Mouse (Mus musculus): ENCODE results near the gene Enah.

Enah gene

DNA sequence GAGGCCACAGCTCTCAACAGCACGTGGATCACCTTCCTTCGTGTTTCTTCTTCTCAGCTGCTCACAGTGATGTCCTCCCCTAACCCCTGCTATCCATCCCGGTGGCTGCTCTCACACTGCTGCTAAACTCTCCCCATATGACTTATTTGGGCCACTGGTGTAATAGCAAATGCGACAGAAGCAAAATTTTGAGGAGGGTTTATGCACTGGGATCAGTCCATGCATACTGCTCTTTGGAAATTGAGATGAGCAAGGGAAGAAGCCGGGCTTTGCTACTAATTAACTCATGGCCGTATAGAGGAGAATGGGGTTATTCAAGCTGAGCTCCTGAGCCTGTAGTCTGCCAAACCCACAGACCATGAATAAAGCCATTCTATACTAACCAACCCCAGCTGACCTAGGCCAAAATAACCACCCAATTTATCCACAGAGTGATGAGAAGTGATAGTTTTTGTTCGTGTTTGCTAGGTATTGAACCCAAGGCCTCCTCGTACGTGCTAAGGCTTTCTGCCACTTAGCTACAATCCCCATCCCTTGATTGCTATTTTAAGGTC lies 7.7 kb upstream of the Enah start:
- no peak for DNase-seq (ENCODE audit: low spot score in 2 of 2)

DNA sequence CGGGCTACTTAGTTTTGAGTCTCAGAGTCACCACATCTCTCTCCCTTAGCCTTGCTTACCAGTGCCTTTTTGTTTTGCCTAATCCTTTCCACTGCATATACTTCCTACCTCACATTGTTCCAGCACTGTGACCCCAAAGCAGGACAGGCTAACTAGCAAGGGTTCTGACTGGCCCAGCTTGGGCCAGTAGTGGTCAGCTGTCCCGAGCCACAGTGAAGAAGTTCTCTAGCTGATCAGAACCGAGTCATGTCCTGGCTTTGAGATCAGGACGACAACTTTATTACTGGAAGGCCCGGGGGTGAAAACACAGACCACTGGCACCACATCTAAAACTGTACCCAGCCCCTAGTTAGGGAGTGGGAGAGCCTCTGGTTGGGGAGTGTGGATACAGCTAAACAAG lies 7.0 kb upstream of the Enah start:
- no peak for DNase-seq (ENCODE audit: low spot score in 2 of 2)

DNA sequence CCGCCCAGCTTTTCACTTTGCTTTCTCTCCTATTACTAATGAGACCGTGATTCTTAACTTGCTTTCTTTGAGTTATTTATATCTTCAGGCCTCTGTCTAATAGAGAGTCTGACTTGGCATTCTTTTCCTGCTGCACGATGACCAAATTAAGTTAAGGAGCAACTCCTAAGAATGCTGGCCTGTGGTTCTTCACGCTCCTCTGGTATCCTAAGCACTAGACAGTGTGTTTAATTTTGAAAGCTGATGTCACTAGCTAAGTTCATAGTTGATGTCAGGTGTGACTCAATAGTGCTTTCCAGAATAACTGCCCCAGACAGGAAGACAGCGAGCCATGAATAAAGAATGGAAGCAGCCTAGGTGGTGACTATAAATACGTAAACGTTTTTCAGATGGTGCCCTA lies 6.3 kb upstream of the Enah start:
- DNase-seq (ENCODE audit: low spot score in 2 of 2), result no peak

DNA sequence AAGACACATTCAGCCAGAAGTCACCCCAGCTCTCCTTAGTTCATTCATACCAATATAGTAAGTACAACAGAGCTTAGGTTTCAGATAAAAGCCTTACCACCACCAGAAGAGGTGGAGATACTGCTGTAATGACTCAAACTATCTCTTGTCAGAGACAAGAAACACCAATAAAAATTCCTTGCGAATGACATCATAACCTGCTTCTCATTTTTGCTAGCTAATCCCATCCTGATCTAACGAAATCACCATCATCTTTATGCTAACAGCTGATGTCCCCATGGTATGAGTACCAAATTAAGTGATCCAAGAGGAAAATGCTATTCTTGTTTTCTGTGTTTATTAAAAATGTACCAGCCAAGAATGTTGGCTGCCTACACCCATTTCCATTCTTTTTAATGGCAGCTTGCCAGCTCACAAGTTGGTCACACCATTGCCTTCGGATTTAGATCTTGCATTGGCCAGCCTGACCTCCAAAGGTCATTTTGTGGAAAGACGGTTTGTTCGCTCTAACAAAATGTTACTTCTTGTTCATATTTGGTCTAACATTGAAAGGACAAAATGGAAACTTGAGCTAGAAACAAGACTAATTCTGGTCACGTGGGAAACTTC lies 2.0 kb upstream of the Enah start:
- DNase-seq (ENCODE audit: low spot score in 2 of 2), result no peak

DNA sequence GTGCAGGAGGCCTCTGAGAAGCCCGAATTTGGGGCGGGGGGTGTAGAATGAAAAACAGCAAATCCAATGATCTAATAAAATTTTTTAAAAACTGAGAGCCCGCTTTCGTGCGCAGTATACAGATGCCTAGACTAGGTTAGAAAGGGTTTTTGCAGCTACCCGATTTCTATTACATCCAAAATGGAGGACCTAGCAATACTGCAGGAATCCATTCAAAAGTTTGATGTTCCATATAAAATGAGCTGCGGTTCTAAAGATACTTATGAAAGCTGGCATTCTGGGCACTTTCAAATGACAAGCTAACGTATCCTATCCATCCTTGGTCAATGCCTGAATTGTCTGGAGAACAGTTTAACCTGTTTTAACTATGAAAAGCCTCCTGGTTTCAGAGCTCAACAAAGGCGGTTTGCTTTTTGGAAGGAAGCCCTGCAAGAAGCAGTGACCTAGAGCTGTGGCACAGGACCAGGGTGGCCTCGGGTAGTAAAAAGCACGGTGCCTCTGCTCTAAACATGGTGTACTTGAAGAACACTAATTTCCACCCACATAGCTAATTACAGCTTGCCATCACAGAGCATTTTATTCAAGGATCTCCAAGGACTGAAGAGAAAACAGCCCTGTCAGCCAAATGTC lies 1.2 kb upstream of the Enah start:
- no peak for DNase-seq (ENCODE audit: low spot score in 2 of 2)

DNA sequence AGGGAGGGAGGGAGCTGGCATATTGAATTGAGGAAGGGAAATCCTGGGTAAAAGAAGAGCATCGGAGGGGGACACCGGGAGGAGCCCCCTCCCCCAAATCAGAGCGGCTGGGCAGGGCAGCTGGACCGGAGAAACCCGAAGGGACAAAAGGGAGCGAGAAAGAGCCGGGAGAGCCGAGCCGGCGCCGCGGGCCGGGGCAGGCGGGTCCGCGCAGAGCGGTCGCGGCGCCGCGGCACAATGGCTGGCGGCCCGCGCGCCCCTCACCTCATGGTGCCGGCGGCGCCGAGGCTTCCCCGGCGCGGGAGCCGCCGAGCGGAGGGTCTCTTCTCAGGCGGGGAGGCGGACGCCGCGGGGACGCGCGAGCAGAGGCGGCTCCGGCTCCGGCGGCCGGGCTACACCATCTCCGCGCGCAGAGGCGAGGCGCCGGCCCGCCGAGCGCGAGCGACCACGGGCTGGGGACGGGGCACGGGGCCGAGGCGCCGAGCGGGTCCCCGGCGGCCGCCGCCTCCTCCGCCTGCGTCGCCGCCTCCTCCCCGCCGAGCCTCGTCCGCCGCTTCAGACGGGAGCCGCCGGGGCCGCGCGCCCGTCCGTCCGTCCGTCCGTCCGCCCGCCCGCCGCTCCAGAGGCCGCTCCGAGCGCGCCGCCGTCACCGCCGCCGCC lies 394 bp downstream of the Enah start:
- DNase-seq (ENCODE audit: low spot score in 2 of 2), result no peak

DNA sequence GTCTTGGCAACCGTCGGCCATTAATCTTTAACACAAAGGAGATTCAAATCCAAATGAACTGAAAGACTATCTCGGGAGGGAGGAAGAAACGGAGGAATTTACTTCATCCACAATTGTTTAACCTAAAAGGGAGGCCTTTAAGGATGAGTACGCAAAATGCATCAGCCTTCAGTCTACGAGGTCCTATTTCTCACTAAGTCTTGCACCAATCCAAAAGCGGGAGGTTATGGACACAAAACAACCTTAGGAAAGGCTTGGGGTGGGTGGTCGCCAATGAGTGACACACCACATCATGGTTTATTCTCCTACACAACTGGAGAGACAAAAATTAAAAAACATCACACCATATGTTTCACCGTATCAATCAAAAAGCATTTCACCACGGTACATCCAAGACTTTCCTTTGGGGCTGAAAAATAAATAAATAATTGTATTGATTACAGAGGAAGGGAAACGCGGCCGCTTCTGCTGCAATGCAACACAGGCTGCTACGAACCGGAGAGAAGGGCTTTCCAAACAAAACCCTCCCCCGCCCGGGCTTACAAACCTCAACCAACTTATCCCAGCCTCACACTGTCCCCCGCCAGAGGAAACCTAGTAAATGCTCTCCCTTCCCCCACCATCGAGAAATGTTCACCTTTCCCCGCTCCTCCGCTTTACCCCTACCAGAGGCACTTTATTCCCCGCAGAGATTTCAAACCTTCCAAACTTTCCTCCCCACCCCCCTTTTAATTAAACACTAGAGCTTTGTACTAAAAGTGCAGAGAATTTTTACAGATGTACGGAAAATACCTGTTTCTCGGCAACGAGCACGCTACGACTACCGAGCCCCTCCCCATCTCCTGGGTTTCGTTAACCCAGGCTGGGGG lies 1.2 kb downstream of the Enah start:
- no peak for DNase-seq (ENCODE audit: low spot score in 2 of 2)

DNA sequence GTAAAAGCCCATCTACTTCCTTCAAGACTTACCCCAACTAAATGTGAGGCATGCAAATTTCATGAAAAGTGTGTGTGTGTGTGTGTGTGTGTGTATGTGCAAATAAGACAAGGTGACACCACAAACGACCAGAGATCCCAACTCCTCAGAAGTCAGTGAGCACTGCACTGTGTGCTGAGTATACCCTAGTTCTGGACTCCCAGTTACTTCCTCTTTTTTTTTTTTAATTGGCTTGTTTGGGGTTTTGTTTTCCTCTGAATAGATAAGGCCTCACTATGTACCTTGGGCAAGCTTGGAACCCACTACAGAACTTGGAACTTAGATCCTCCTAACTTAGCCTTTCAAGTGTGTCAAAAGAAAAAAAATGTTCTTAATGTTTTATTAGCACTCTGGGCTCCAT lies 14.0 kb downstream of the Enah start:
- no peak for DNase-seq (ENCODE audit: low spot score in 2 of 2)

DNA sequence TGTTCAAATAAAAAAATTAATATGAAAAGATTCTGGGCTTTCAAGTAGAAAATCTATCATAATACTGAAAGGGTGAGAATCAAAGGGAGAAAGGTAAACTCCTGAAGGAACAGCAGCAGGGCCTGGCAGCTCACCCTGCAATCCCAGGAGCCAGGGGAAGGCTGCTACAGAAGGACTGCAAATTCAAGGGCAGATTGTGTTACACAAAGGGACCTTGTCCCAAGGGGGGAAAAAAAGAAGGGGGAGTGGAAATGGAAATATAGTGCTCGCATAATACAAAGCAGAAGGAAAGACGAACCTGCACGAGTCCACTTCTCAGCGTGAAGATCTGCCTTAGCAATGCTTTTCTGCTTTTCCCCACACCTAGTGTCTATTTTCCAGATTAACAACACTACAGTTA lies 21.1 kb downstream of the Enah start:
- DNase-seq (ENCODE audit: low spot score in 2 of 2), result no peak

DNA sequence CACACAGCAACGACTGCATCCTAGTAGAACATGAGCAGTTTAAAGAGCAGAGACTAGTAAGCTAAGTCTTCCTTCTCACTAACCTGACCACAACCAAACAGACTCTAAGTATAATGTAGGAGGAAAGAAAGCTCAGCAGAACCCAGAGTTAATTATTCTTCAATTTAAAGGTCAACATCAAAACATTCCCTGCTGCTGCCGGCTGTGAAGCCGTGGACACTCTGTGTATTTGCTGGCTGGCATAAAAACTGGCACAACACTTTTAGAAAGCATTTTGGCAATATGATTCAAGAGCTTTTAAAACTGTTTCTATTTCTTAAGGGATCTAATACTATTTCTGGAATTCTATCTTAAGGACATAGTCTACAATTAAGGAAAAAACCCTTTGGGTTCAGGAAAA lies 22.0 kb downstream of the Enah start:
- DNase-seq (ENCODE audit: low spot score in 2 of 2), result no peak

DNA sequence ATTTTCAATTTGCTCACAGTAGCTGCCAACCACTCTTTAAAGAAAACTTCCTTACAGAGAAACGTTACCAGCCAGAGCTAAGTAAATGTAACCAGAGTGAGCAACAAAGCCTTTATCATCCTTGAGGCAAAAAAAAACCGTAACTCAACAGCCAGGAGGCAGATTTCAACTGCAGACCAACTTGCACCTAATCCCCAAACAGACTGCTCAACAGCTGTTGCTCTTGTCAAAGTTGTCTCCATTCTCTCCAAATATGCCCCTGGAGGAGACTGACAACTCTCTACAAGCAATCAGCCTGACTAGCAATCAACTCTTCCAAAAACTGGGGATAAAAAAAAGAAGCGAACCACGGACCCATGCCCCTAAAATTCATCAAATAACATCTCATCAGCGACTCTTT lies 26.2 kb downstream of the Enah start:
- no peak for DNase-seq (ENCODE audit: low spot score in 2 of 2)

DNA sequence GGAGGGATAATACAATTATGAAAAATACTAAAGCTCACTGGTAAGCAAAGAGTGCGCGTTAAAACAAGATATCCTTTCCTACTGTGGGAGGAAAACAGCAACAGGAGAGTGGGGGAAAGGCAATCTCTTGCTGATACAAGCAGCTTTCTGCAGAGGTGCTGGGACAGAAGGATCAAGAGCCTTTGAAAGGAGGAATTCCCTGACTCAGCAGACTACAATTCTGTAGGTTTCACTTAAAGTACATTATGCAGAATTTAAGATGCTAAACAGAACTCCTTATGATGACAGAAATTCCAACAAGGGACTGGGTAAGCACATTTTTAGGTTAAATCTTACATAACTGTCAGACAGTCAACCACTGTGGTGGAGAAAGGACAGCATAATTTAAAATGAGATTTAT lies 31.4 kb downstream of the Enah start:
- DNase-seq (ENCODE audit: low spot score in 2 of 2), result no peak

DNA sequence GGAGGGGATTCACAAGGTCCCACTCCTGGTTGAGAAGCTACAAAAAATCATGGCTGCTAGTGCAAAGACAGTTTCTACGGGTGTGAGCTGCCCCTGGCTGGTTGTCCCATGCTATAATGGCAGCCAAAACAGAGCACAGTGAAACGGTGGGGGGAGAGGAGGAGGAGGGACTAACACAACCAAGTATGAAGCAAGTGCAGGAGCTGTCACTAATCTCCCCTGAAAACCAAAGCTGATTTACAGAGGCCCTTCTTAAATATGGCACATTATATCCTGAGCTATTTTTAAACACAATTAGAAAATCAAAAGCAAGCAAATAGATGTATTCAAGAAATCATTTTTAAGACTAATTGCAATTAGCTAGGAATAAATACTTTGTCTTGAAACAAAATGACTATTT lies 32.6 kb downstream of the Enah start:
- no peak for DNase-seq (ENCODE audit: low spot score in 2 of 2)

DNA sequence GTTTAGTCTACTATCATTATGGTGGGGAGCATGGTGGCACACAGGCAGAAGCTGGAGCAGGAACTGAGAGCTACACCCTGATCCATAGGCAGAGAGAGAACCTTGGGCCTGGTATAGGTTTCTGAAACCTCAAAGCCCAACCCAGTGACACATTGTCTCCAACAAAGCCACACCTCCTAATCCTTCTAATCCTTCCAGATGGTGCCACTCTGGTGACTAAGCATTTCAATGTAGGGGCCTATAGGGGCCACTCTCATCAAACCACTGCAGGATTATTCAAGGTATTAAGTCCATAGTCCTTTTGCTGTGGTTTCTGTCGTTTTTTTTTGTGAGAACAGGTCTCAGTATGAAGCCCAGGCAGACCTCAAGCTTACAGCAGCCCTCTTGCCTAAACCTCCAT lies 33.9 kb downstream of the Enah start:
- no peak for DNase-seq (ENCODE audit: low spot score in 2 of 2)

DNA sequence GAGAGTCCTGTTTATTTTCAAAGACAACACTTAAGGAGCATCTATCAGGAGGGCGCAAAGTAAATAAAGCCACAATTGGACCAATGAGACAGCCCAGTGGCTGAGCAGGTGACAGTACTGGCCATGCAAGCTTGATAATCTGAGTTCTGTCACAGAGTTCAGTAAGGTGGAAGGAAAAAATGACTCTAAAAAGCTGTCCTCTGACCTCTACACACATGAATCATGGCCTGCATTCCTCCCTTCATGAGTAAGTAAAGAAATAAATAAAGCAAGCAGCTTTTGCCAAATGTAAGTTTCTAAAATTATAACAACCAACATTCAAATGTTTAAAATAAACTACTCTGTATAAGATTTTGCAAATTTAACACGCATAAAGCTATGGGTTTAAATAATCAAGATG lies 35.0 kb downstream of the Enah start:
- DNase-seq (ENCODE audit: low spot score in 2 of 2), result no peak

DNA sequence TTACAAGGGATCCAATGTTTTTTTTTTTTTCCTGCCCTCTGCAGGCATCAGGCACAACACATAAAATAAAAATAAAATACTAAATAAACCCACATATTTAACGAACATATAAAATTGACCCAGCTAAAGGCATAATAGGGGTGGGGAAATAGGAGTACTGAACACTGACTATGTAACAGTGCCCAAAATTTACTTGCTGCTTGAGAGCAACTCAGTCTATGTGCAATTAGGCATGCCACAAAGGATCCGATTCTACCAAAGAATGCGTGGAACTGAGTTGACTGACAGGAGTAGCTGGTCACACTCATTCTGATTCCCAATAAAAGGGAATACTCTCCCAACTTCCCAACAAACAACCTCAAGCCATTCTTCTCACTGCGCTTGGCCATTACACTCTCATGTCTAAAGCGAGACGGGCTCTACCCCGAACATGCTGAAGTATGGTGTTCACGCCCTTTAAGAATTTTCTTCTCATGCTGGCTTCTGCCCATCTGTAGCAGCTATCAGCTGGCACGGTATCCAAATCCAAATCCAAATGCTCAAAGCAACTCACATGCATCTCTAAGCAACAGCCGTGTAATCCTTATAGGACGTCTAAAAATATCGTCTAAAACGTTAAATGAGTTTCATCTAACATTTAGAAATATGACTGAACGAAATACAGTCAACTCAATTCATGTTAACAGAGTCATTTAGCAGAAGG lies 39.6 kb downstream of the Enah start:
- no peak for DNase-seq (ENCODE audit: low spot score in 2 of 2)

DNA sequence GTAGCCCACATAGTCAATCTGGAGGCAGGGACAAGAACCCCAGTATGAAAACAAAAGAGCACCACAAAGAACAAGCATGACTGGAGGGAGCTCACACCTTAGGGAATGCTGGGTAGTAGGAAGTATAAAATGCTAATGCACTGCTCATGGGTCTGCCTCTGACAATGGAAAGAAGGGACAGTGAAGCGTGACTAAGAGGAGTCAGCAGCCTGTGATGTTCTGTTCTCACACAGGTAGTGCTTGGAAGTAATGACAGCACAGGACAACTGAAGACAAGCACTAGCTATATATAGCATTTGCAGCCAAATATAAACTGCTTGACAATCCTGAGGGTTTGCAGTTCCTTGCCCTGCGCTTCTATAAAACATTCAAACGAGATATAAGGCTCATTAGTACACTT lies 44.3 kb downstream of the Enah start:
- DNase-seq (ENCODE audit: low spot score in 2 of 2), result no peak

DNA sequence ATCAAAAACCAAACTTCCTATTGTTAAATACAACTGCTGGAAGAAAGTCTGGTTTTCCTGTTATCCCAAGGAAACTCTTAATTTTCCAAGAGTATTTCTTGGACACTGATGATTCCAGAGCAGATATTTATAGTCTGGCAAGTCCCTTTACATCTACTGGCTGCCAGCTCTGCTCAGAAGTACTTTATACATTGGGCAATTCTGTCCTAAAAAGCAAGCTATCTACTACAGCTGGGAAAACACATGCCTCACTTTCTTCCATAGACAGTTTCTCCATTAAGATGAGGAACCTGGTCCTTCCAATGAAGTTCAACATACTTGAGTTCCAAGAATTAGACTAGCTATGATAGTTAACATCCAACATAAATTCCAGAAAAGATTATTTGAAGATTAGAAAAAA lies 44.9 kb downstream of the Enah start:
- no peak for DNase-seq (ENCODE audit: low spot score in 2 of 2)

DNA sequence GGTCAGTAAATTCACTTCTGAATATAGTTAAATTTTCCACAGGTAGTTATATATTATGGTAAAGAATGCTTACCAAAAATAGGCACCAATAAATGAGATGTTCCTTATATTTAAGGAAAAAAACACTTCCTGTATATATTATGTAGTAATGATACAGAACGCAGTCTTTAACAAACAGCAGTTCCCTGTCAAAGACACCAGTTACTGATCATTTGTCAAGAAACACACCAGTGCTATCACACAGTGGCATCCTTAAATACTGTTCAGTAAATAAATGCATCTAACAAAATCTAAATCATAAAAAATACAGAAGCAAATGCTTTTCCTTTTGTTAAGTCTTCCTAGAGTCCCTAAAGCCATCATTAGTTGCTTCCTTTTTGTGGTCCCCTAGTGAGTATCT lies 54.5 kb downstream of the Enah start:
- DNase-seq (ENCODE audit: low spot score in 2 of 2), result no peak

DNA sequence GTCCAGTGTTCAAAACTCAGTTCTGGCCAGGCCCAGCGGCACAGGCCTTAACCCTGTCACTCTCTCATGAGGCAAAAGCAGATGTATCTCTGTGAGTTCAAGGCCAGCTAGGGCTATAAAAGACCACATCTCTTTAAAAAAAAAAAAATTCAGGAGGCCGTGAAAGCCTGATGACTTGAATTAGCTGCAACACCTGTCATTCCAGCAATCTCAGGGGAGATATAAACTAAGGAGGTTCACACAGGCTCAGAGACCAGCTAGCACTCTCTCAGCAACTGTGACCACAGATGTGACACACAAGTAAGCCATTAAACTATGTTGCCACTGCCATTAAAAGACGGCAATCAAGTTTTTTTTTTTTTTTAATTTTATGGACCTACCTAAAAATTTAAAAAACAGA lies 56.0 kb downstream of the Enah start:
- DNase-seq (ENCODE audit: low spot score in 2 of 2), result no peak

DNA sequence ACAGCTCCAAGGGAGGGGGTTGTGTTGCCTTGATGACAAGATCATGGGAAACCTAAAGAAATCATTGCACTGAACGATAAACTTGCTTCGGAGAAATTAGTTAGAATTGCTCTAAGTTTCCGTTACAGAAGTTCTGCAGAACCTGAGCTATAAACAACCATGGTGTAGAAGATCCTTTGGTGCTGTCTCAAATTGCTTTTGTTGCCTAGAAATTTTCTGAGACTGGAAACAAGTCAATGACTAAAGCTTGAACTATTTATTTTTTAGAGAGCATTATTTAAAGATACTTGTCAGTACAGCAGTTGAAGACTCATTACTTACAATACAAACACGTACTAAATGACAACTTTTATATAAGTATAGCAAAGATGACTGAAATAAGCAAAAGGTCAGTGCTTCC lies 56.4 kb downstream of the Enah start:
- DNase-seq (ENCODE audit: low spot score in 2 of 2), result no peak

DNA sequence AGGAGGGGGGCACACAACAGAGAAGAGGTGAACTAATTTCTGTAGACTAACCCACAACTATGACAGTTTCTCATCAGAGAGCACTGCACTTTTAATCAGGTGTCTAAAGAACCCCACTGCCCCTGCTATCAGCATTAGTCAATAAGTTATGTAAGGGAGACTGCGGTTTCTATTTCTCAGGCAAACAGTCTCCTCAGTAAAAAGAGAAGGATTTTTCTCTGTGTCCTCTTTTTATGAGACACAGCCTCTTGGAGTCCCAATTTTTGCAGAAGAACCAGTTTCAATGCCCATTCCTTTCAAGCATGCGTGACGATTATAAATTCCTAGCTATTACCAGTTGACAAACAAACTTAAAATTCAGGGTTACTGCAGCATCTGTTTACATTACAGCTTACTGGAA lies 59.4 kb downstream of the Enah start:
- DNase-seq (ENCODE audit: low spot score in 2 of 2), result no peak
